Mouse (Mus musculus): Measurements from ENCODE around the gene Pam. TPM values are rescaled to one million over a fixed set of nuclear protein-coding genes. Genes with fewer than 3 reads are reported as not detected.

Gene Pam
- polyA plus RNA-seq, 1 experiment from 2014 or later, result 65.9 TPM

DNA sequence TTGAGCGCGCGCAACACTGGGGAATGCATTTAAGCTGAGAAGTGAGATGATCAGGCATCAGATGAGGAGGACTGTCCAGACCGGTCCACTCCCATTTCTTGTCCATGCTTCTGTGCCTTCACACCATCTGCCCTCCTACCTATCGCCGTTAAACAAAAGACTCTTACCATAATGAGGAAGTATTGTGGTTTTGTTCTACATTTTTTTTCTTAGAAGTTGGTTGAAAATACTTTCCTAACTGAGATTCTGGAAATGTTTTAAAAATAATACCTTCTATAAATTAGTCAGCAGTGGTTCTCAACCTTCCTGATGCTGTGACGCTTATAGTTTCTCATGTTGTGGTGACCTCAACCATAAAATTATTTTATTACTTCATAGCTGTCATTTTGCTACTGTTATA is 313.8 kb downstream of the Pam start:
- 92% methylated on average over 7 of the region's 7 CpGs for WGBS
- Histone ChIP-seq H3K9me3 (ENCODE audit: control insufficient read depth) (no peaks in the 10 kb centered on the region), H3K27ac (ENCODE audit: low read depth, low read length) (no peak overlapping the region), H3K4me3 (ENCODE audit: low read depth, low read length) (no peak overlapping the region), H3K36me3 (ENCODE audit: control insufficient read depth, insufficient read depth) (peaks cover 8% of the 10 kb centered on the region; the same call in 1 of the 2 replicates), H3K9ac (ENCODE audit: low read depth, low read length) (no peak overlapping the region), H3K4me2 (replicated peaks; ENCODE audit: low read depth) (no peak overlapping the region), H3K27me3 (replicated peaks; ENCODE audit: control insufficient read depth, insufficient read depth, low read length) (no peaks in the 10 kb centered on the region), H3K4me1 (replicated peaks; ENCODE audit: control insufficient read depth, insufficient read depth, low read length) (no peaks in the 10 kb centered on the region)
- no peak for TF ChIP-seq CTCF (IDR thresholded peaks at IDR 0.05; ENCODE audit: low read depth)
- no peak for ATAC-seq

DNA sequence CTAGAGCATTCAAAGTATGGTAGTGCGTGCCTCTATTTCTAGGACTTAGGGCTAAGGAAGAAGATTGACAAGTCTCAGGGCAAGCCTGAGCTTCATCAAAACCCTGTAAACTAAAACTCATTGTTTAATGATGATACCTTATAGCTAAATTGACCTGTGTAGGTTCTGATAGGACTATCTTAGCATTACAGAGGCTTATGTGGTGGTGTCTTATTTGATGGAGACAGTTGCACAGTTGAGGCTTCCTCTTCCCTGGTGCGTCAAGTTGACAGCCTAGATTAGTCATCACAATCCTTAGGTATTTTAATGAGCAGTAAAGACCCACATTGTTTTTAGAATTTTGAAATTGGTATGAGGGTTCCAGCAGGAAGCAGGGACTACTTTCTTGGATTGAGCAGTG is 321.5 kb downstream of the Pam start:
- H3K9me3 ChIP-seq (ENCODE audit: control insufficient read depth), result no peaks in the 10 kb centered on the region
- no peak for TF ChIP-seq CTCF (IDR thresholded peaks at IDR 0.05; ENCODE audit: low read depth)
- no peaks in the 10 kb centered on the region for H3K27me3 ChIP-seq (replicated peaks; ENCODE audit: control insufficient read depth, insufficient read depth, low read length)
- no peak overlapping the region for H3K27ac ChIP-seq (ENCODE audit: low read depth, low read length)
- no peak overlapping the region for H3K9ac ChIP-seq (ENCODE audit: low read depth, low read length)
- no peak for ATAC-seq
- no peaks in the 10 kb centered on the region for H3K4me1 ChIP-seq (replicated peaks; ENCODE audit: control insufficient read depth, insufficient read depth, low read length)
- no peak overlapping the region for H3K4me2 ChIP-seq (replicated peaks; ENCODE audit: low read depth)
- no peak overlapping the region for H3K4me3 ChIP-seq (ENCODE audit: low read depth, low read length)
- H3K36me3 ChIP-seq (ENCODE audit: control insufficient read depth, insufficient read depth), result peaks cover 3% of the 10 kb centered on the region; the same call in 1 of the 2 replicates
- 94% methylated on average over 2 of the region's 2 CpGs for WGBS

DNA sequence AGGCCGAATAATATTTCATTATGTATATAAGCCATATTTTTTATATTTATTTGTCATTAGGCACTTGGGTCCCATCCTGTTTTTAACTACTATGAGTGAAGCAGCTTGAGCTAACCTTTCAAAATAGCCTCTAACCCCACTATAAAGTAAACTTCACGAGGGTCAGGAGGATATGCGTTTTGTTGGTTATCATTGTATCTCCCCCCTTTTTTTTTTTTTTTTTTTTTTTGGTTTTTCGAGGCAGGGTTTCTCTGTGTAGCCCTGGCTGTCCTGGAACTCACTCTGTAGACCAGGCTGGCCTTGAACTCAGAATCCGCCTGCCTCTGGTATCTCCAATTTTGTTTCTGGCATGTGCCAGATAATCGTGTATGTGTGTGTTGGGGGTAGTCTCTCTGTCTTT is 322.1 kb downstream of the Pam start:
- no peak overlapping the region for H3K4me3 ChIP-seq (ENCODE audit: low read depth, low read length)
- H3K9me3 ChIP-seq (ENCODE audit: control insufficient read depth), result no peaks in the 10 kb centered on the region
- H3K9ac ChIP-seq (ENCODE audit: low read depth, low read length), result no peak overlapping the region
- TF ChIP-seq CTCF (IDR thresholded peaks at IDR 0.05; ENCODE audit: low read depth), result no peak
- H3K27ac ChIP-seq (ENCODE audit: low read depth, low read length), result no peak overlapping the region
- H3K4me2 ChIP-seq (replicated peaks; ENCODE audit: low read depth), result no peak overlapping the region
- peaks cover 3% of the 10 kb centered on the region; the same call in 1 of the 2 replicates for H3K36me3 ChIP-seq (ENCODE audit: control insufficient read depth, insufficient read depth)
- no peak for ATAC-seq
- WGBS, result 83% methylated on average over 6 of the region's 6 CpGs
- no peaks in the 10 kb centered on the region for H3K27me3 ChIP-seq (replicated peaks; ENCODE audit: control insufficient read depth, insufficient read depth, low read length)
- no peaks in the 10 kb centered on the region for H3K4me1 ChIP-seq (replicated peaks; ENCODE audit: control insufficient read depth, insufficient read depth, low read length)

DNA sequence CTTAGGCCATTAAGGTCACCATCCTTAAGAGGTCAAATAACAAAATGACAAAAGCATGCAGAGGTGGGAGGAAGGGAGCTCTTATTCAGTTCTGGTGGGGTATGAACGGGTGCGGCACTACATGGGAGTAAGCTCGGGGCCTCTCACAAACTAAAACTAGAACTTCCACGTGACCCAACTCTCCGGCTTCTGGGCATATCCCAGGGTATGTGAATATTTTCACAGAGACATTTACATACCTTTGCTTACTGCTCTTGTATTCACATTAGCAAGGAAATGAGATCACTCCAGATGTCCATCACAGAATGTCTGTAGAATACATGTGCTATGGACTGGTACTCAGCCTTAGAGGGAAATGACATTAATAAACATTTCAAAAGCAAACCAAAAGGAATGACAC is 323.7 kb downstream of the Pam start:
- WGBS, result 90% methylated on average over 5 of the region's 5 CpGs
- 0 out of 2 replicates have a peak, but pooled peaks cover 5% of the 10 kb centered on the region for H3K4me1 ChIP-seq (replicated peaks; ENCODE audit: control insufficient read depth, insufficient read depth, low read length)
- H3K36me3 ChIP-seq (ENCODE audit: control insufficient read depth, insufficient read depth), result no peaks in the 10 kb centered on the region
- no peaks in the 10 kb centered on the region for H3K27me3 ChIP-seq (replicated peaks; ENCODE audit: control insufficient read depth, insufficient read depth, low read length)
- no peak overlapping the region for H3K27ac ChIP-seq (ENCODE audit: low read depth, low read length)
- TF ChIP-seq CTCF (IDR thresholded peaks at IDR 0.05; ENCODE audit: low read depth), result no peak
- H3K4me3 ChIP-seq (ENCODE audit: low read depth, low read length), result no peak overlapping the region
- H3K4me2 ChIP-seq (replicated peaks; ENCODE audit: low read depth), result no peak overlapping the region
- no peak overlapping the region for H3K9ac ChIP-seq (ENCODE audit: low read depth, low read length)
- no peak for ATAC-seq
- no peaks in the 10 kb centered on the region for H3K9me3 ChIP-seq (ENCODE audit: control insufficient read depth)

DNA sequence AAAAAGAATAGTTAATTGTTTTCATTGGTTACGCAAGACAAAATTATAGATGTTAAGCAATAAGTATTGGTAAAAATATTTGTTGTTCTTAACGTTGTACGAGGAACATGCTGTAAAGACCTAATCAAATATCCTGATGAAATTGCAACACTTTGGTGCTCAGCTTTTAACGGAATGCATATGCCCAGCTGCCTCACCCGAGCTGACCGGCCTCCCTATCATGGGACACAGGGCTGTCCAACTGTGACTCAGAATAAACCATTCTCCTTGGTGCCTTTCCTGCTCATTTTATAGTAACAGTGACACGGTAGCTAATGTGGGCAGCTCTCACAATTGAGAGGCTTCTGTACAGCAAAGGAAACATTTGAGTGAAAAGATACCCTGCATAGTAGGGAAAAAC is 324.3 kb downstream of the Pam start:
- H3K9me3 ChIP-seq (ENCODE audit: control insufficient read depth), result no peaks in the 10 kb centered on the region
- WGBS, result 41% methylated on average over 7 of the region's 7 CpGs
- H3K4me3 ChIP-seq (ENCODE audit: low read depth, low read length), result peak overlapping the region; percentile 80; the same call in 1 of the 2 replicates
- H3K4me1 ChIP-seq (replicated peaks; ENCODE audit: control insufficient read depth, insufficient read depth, low read length), result 0 out of 2 replicates have a peak, but pooled peaks cover 5% of the 10 kb centered on the region
- no peak overlapping the region for H3K9ac ChIP-seq (ENCODE audit: low read depth, low read length)
- no peaks in the 10 kb centered on the region for H3K27me3 ChIP-seq (replicated peaks; ENCODE audit: control insufficient read depth, insufficient read depth, low read length)
- no peak for ATAC-seq
- no peak for TF ChIP-seq CTCF (IDR thresholded peaks at IDR 0.05; ENCODE audit: low read depth)
- no peaks in the 10 kb centered on the region for H3K36me3 ChIP-seq (ENCODE audit: control insufficient read depth, insufficient read depth)
- H3K27ac ChIP-seq (ENCODE audit: low read depth, low read length), result no peak overlapping the region
- H3K4me2 ChIP-seq (replicated peaks; ENCODE audit: low read depth), result peak overlapping the region; percentile 83

DNA sequence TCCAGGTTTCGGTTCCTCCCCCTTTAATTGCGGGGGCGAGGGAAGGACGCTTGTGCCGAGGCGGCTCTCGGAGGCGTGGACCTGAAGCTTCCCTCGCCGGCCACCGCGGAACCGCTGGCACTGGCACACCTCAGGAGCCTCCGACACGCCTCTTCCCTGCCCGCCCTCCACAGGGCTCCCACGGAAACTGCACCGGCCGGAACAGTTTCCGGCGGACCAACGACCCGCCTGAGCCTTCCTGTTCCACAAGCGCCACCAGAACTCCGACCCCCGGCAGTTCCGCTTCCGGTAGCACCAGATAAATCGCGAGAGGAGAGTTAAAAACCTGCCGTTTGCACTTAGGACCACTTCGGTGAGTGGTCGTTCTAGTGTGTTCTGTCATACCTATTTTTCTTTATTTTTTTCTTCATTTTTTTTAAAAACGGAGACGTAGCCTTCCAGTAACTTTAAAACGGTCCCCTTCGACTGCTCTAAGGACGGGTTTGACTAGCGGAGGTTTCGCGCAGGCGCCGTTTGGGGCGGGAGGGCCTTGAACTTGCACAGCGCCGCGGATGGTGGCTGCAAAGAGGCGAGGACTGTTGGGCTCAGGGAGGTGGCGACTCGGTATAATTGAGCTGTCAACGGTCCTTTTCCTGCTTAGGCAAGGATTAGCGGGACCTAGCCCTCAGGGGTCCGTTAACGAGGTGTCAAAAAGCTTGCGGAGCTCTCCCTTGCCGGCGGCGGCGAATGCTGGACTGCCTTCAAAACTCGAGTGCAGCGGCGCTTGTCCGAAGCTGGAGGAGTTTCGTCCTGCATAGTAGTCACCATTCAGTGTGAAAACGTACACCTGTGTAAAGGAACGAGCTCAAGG is 325.3 kb downstream of the Pam start, which contains the start of the genes Gin1 and Ppip5k2:
Gene Gin1, plus strand, starts transcription at position 269 of the 850 bp plus-strand sequence.
Gene Ppip5k2, minus strand, starts transcription at position 508 of the 850 bp plus-strand sequence.
- H3K27me3 ChIP-seq (replicated peaks; ENCODE audit: control insufficient read depth, insufficient read depth, low read length), result no peaks in the 10 kb centered on the region
- H3K9ac ChIP-seq (ENCODE audit: low read depth, low read length), result peak within 1 kb of the TSS; percentile 85
- H3K4me2 ChIP-seq (replicated peaks; ENCODE audit: low read depth), result peak within 1 kb of the TSS; percentile 83
- peak within 1 kb of the TSS; percentile 80 for H3K4me3 ChIP-seq (ENCODE audit: low read depth, low read length)
- 0 out of 2 replicates have a peak, but pooled peaks cover 5% of the 10 kb centered on the region for H3K4me1 ChIP-seq (replicated peaks; ENCODE audit: control insufficient read depth, insufficient read depth, low read length)
- H3K36me3 ChIP-seq (ENCODE audit: control insufficient read depth, insufficient read depth), result no peaks in the 10 kb centered on the region
- ATAC-seq, result peak; percentile 97
- under 1% methylated on average over 64 of the region's 66 CpGs for WGBS
- no peaks in the 10 kb centered on the region for H3K9me3 ChIP-seq (ENCODE audit: control insufficient read depth)
- TF ChIP-seq CTCF (IDR thresholded peaks at IDR 0.05; ENCODE audit: low read depth), result peak; percentile 64
- peak within 1 kb of the TSS; percentile 85 for H3K27ac ChIP-seq (ENCODE audit: low read depth, low read length)
